Mouse (Mus musculus): ENCODE data around the gene Zc3hc1.

Zc3hc1 gene

GRCm38 (mm10) chr6:30372627-30373369 lies 18.0 kb downstream of the Zc3hc1 start:
- DNase-seq (ENCODE audit: low read depth, low spot score): no peak

DNA sequence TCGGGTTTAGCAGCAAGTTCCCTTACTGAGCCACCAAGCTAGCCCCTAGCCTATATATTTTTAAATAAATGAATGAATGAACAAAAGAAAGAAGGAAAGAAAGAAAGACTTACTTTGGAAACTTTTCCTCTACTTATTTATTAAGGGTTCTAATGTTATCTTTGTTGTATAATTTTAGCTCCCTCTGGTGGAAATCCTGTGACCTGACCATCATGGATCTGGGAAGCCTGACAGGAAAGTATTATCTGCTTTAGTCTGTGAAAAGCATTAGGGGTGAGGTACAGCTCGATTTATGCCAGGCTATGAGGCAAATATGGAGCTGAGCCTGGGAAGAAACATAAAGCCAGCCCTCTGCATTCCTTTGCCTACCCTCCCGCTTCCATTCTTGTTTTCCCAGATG lies 21.5 kb downstream of the Zc3hc1 start:
- peak; percentile 17 for DNase-seq (ENCODE audit: low read depth, low spot score)

GRCm38 (mm10) chr6:30363808-30364207 lies 27.0 kb downstream of the Zc3hc1 start:
- DNase-seq (ENCODE audit: low read depth, low spot score): no peak

DNA sequence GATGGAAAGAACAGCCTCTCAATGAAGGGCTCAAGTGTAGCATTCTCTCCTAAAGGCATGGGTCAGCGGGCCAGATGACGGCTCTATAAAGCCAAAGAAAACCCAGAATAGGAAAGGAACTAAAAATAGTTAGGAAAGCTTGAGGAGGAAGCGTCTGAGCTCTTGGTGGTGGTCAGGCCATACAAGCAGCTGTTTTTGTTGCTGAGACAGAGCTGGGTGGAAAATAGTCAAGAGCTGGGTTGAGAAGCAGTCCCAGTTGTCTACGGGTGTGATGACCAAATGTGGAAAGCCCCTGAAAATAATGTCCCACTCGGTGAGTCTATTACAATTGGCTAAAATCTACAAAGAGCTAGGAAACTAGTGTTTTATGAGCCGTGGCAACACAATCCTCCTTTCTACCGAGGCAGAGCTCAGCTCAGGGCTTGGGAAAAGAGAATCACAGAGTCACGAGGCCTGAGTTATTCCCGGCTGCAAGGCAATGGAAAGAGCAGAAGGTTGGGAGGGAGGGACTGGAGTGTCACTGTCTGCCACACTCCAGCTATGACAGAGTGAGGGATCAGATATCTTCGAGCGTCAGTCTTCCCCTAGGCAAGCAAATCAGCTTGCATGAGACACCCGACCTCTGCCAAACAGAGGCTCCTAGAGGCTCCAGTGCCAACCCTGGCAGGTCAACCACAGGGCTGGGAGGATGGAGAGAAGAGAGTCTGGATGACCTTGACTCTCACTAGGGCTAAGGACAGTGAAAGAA lies 30.9 kb downstream of the Zc3hc1 start:
- DNase-seq (ENCODE audit: low read depth, low spot score): no peak

- DNase-seq (ENCODE audit: low read depth, low spot score): peak; percentile 68
Observed at GRCm38 (mm10) chr6:30357561-30358177, 33.2 kb downstream of the Zc3hc1 start.

GRCm38 (mm10) chr6:30356680-30357079 lies 34.1 kb downstream of the Zc3hc1 start:
- DNase-seq (ENCODE audit: low read depth, low spot score): no peak

- no peak for DNase-seq (ENCODE audit: low read depth, low spot score)
Observed at GRCm38 (mm10) chr6:30356161-30356560, 34.7 kb downstream of the Zc3hc1 start.

DNA sequence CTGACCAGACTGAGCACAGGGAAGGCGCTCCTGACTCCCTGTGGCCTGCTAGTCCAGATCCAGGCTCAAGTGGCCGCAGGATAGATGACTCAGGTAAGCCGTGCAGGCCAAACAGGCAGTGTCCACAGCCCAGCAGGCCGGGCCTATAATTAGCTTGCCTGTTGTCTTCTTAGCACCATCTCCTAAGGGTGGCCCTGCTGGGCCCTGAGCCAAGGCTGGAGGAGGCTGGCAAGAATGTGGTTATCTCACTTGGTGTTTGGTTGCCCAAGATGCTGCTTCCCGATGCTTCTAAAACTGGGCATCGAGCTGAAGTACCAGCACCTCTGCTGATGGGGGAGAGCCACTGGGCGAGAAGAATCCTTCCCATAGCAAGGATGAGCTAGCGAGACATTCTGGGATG lies 35.1 kb downstream of the Zc3hc1 start:
- no peak for DNase-seq (ENCODE audit: low read depth, low spot score)

DNA sequence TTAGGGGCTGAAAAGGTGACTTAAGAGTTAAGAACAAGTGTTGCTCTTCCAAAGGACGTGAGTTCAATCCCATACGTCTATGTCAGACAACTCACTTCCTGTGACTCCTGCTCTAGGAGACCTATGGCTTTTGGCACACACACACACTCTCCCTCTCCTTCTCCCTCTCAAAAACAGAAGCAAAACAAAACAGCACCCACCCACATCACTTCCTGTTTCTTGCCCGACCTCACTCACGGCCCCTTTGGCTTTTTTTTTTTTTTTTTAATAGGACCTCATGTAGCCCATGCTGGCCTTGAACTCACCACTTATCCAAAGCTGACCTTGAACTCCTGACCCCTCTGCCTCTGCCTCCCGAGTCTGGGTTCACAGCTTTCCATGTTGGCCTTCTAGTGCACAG lies 36.1 kb downstream of the Zc3hc1 start:
- DNase-seq (ENCODE audit: low read depth, low spot score): no peak

- no peak for DNase-seq (ENCODE audit: low read depth, low spot score)
Observed at GRCm38 (mm10) chr6:30353661-30354060, 37.2 kb downstream of the Zc3hc1 start.

- no peak for DNase-seq (ENCODE audit: low read depth, low spot score)
Observed at GRCm38 (mm10) chr6:30352762-30353161, 38.1 kb downstream of the Zc3hc1 start.

DNA sequence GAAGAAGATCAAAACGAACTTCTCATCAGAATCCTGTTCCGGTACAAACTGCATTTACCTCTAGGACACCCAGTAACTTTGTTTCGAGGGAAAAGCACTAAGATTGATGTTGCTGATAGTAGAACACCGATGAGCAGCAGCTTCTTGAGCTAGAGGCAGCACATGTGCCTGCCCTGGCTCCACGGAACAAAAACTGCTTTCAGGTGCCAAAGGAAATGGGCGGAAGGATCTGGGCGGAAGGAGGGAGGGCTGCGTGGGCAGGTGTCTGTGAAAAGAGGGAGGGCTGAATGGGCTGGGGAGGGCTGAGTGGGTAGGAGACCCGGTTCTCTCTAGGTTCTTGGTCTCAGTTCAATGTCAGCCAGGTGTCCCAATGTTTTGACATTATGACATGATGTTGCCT lies 39.5 kb downstream of the Zc3hc1 start:
- DNase-seq (ENCODE audit: low read depth, low spot score): no peak

DNA sequence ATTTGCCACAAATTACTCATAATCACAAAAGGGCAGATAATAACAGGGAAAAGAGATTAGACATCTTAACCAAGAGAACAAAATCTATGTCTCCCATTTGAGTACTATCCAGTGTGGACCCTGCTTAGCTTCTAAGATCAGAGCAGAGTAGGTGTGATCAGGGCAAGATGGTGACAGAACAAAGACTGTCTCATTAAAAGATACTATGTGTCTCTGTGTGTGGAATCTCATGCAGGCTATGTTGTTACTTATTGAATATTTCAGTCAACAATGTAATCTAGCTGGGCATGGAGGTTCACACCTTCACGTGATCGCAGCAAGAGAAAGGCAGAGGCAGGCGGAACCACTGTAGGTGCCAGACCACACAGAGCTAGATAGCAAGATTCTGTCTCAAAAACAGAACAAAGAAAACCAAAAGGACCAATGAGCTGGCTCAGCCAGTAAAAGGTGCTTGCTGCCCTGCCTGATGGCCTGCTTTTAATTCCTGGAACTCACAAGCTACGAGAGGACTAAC lies 43.5 kb downstream of the Zc3hc1 start:
- no peak for DNase-seq (ENCODE audit: low read depth, low spot score)

DNA sequence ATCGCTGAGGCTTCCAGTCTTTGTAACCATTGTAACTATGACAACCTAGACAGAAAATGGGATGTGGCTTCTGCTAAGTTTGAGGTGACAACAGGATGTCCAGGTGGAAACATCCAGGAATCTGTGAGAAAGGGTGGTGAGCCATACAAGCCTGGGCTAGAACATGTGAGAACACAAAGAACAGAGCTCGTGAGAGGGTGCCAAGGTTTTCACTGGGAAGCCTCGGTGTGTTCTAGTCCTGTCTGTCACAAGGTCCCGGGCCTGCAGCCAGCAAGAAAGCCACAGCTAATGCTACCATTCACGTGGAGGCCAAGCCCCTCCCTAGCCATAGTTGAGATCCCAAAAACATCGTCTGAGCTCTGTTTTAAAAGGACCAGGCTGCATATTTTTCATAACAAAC lies 44.1 kb downstream of the Zc3hc1 start:
- no peak for DNase-seq (ENCODE audit: low read depth, low spot score)

DNA sequence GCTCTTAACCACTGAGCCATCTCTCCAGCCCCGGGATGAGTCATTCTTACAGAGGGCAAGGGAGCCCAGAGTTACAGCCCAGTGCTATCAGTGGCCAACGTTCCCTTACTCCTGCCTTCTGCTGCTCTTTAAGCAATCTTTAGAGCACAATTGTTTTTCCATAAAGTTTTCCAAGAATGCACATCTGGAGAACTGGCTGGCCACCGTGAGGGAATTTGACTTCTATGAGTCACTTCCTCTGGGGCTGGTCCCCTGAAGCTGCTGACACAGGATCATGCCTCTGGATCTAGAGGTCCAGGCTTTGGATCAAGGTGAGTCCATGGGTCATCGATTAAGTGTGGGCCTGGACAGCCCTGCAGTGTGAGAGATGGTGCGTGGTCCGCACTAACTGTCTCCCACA lies 46.8 kb downstream of the Zc3hc1 start:
- no peak for DNase-seq (ENCODE audit: low read depth, low spot score)

DNA sequence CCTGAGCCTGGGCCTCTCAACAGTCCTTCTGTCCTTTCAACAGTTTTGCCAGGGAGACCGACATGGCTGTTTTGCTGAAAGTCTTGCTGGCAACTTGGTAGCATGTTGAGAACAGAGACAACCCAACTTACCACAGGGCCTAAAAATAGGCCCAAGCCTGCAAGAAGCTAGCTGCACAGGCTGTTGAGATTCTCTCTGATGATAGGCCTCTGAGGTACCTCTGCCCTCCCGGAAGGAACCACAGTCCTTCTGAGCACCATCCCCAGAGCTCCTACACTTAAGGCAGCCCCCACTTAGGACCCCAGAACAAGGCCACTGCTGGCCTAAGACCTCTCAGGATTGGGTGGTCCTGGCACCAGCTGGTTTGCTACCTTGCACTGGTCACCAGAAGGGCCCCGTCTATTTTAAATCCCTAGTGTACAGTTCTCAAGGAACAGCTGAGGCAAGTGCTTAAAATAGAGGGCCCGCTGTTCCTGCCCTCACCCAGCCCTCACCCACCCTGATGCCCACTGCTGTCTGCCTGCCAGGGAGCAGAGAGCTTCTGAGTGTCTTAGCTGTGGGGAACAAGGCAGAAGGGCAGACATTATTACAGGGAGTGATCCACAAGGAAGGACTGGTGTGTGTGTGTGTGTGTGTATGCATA lies 50.5 kb downstream of the Zc3hc1 start:
- DNase-seq (ENCODE audit: low read depth, low spot score): no peak

DNA sequence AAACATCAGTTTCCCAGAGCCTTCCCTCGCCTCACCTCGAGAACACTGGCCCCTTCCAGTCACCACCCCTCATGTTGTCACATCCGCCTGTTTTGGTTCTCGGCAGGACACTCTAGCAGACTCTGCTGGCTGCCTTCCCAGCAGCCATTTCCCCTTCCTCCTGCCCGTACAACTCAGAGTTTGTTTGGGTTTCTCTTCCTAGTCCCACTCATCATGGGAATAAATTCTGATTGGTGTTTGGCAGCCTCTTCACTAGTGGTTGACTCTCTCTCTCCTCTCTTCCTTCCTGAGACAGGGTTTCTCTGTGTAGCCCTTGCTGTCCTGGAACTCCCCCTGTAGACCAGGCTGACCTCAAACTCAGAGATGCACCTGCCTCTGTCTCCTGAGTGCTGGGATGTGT lies 53.9 kb downstream of the Zc3hc1 start:
- no peak for DNase-seq (ENCODE audit: low read depth, low spot score)

DNA sequence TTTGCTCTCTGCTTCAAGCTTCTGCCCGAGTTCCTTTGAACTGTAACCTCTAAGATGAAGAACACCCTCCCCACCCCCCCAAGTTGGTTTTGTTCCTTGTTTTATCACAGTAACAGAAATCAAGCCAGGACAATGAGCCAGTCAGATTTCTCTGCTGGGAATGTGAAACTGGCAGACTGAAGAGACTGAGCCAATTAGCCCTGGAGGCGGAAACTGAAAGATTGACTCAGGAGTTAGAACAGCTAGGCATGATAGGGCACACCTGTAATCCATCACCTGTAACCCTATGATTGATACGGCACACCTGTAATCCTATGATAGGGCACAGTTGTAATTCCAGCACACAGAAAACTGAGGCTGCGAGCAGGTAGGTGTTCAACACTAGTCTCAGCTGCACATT lies 58.6 kb downstream of the Zc3hc1 start:
- DNase-seq (ENCODE audit: low read depth, low spot score): no peak

- no peak for DNase-seq (ENCODE audit: low read depth, low spot score)
Observed at GRCm38 (mm10) chr6:30330706-30331105, 60.1 kb downstream of the Zc3hc1 start.

DNA sequence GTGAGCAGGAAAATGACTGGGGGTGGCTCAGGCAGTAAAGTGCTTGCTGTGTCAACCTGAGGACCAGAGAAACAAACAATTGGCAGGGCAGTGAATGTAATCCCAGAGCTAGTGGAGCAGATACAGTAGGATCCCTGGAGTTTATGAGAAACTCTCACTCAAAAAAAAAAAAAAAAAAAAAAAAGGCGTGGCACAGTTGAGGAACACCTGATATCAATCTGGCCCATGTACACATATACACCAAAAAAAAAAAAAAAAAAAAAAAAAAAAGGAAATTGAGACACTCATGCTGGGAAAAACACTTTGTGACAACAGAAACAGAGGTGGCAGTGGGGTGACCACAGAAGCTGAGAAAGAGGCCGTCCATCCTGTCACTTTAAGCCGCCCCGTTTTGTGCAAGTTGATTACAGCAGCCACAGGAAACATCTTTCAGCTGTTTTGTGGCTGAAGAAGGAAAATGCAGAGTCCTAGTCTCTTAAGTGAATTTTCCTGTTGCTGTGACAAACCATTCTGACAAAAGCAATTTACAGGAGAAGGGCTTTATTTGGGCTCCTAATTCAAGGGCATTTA lies 64.8 kb downstream of the Zc3hc1 start:
- no peak for DNase-seq (ENCODE audit: low read depth, low spot score)

DNA sequence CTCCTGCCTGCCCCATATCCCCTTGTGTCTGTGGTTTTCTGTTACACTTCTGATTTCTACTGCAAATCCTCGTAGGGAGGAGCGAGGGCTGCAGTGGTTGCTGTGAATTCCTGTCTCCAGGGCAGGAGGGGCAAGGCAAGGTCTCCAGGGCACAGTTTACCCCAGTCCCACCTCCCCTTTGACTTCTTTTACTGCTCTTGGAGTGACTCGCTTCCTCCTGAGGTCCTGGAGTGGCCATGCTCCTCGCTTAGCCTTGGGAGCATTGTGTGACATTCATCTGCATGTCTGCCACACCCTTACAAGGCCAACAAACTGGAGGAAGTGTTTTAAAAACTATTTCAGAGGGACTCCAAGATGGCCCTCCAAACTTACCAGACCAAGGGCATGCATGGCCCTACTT lies 69.8 kb downstream of the Zc3hc1 start:
- no peak for DNase-seq (ENCODE audit: low read depth, low spot score)

GRCm38 (mm10) chr6:30319216-30319615 lies 71.6 kb downstream of the Zc3hc1 start:
- no peak for DNase-seq (ENCODE audit: low read depth, low spot score)

Measured in retina, postnatal 7 days (tissue).